Mouse (Mus musculus) neural tube, embryonic 15.5 days (tissue): Measurements from ENCODE around the gene Foxc2. TPM values are rescaled to one million over a fixed set of nuclear protein-coding genes. Genes with fewer than 3 reads are reported as not detected.

ENCODE experiments used
- ATAC-seq: fragments of 200-750 bp; cut with Nextera tagmentation; 2 replicates; pipeline ENCODE4 v1.8.0; 2017; ENCODE audit warnings: mild to moderate bottlenecking, moderate TSS enrichment, moderate library complexity; ENCODE audit not compliant: low FRiP score
- H3K27ac ChIP-seq: fragments of 300-500 bp; sonication (generic); replicated peaks from 2 replicates; pipeline ENCODE4 v1.5.1; 2015; ENCODE audit warnings: mild to moderate bottlenecking, inconsistent platforms
- H3K27me3 ChIP-seq: fragments of 300-500 bp; sonication (generic); replicated peaks from 2 replicates; pipeline ENCODE4 v1.6.1; 2015; ENCODE audit warnings: inconsistent platforms
- H3K36me3 ChIP-seq: fragments of 300-500 bp; sonication (generic); 2 replicates; pipeline ENCODE4 v1.6.1; 2015; ENCODE audit warnings: inconsistent platforms
- H3K4me1 ChIP-seq: fragments of 300-500 bp; sonication (generic); 2 replicates; pipeline ENCODE4 v1.6.1; 2015; ENCODE audit warnings: inconsistent platforms
- H3K4me2 ChIP-seq: fragments of 300-500 bp; sonication (generic); 2 replicates; pipeline ENCODE4 v1.6.1; 2015; ENCODE audit warnings: inconsistent platforms, mild to moderate bottlenecking, moderate library complexity
- H3K4me3 ChIP-seq: fragments of 300-500 bp; sonication (generic); replicated peaks from 2 replicates; pipeline ENCODE4 v1.5.1; 2015; ENCODE audit warnings: mild to moderate bottlenecking, inconsistent platforms
- H3K9ac ChIP-seq: fragments of 300-500 bp; sonication (generic); replicated peaks from 2 replicates; pipeline ENCODE4 v1.6.1; 2015; ENCODE audit warnings: mild to moderate bottlenecking, inconsistent platforms
- H3K9me3 ChIP-seq: fragments of 300-500 bp; sonication (generic); replicated peaks from 2 replicates; pipeline ENCODE4 v1.6.1; 2016; ENCODE audit warnings: inconsistent platforms
- WGBS: fragments of 180-500 bp; shearing (Covaris S2); methylation state at CpG from one replicate; pipeline ENCODE4 v1.1.7; 2015; ENCODE audit warnings: mixed read lengths; 5-methylcytosine and 5-hydroxymethylcytosine counted together
- polyA plus RNA-seq: library from polyadenylated mRNA; unstranded; fragments of >200 nt; fragmentation: Nextera tagmentation; extraction: Ambion mirVana; gene quantifications from 2 replicates; pipeline ENCODE4 v1.2.1, GENCODE M21; 2015

Gene Foxc2
- polyA plus RNA-seq, 1 experiment from 2014 or later = 3.4 TPM

DNA sequence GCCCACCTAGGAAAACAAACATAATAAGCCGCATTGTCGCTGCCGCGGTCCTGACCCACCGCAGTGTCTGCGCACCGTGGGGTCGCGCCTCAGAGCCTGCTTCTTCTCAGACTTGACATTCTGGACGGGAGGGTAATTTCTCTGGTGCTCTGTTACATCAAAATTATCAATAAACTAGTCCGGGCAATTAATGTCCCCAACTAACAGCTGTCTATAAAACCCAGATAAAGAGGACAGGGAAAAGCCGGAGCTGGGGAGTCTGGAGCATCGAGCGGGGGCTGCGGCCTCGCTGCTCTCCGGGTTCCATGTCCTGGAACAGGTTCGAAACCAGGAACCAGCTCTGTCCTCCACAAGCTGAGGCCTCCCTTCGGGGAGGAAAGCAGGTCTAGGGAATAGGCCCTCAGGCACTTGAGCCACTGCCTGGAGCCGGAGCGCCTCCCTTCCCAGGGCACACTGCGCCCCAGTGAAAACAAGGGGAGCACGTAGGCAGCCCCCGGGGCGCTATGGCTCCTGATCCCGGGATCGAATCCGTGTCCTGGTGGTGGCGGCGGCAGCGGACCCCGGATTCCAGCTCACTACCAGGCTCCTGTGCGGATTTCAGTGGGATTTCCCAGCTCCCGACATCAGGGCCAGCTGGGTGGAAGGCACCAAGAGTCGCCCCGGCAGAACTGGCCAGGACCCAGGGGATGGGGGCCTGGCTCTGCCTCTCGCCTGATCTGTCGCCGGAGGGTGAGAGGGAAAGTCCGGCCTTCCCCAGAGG lies 26.9 kb upstream of the Foxc2 start:
- Histone ChIP-seq H3K4me3 (0 out of 2 replicates have a peak overlapping the region, but pooled peaks have one; percentile 2), H3K27me3 (peaks cover 96% of the 10 kb centered on the region), H3K9ac (no peak overlapping the region), H3K4me1 (peaks cover 18% of the 10 kb centered on the region), H3K36me3 (no peaks in the 10 kb centered on the region), H3K9me3 (no peaks in the 10 kb centered on the region), H3K27ac (no peak overlapping the region), H3K4me2 (no peak overlapping the region)
- ATAC-seq = no peak
- WGBS = 2% methylated on average over 40 of the region's 40 CpGs

DNA sequence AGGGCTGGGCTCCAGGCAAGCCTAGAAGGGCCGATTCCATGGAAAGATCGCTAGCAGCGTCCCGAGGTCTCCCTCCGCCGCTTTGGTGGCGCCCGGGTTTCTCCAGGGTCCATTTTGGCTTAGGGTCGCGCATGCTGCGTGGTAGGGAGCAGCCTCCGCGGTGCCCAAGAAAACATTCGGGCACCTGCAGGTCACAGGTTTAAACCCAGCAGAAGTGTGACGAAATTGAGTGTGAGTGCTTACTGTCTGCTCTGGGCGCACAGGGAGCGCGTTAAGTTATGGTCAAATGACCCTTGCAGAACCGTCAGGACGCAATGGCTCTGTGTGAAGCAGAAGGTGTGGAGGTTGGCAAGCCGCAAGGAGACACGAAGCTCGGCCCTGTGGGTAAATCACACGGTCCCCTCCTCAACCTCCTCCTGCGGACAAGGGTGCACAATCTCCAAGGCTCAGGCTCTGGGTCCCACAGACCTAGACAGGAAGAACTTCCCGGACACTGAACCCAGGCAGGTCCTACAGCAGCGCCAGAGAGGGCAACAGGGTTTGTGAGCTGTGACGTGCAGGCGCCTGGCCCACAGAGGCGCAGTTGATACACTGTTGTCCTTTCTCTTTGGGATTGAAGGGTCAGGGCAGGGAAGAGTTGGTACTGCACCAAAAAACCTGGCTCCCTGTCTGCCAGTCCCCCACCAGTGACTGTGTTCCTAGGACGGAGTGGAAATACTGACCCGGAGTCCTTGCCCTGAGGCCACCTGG lies 26.2 kb upstream of the Foxc2 start:
- no peak overlapping the region for H3K9ac ChIP-seq
- peaks cover 11% of the 10 kb centered on the region for H3K4me1 ChIP-seq
- WGBS = 5% methylated on average over 32 of the region's 32 CpGs
- peaks cover 89% of the 10 kb centered on the region for H3K27me3 ChIP-seq
- no peaks in the 10 kb centered on the region for H3K36me3 ChIP-seq
- H3K27ac ChIP-seq = no peak overlapping the region
- no peak for ATAC-seq
- no peak overlapping the region for H3K4me2 ChIP-seq
- no peaks in the 10 kb centered on the region for H3K9me3 ChIP-seq
- no peak overlapping the region for H3K4me3 ChIP-seq

DNA sequence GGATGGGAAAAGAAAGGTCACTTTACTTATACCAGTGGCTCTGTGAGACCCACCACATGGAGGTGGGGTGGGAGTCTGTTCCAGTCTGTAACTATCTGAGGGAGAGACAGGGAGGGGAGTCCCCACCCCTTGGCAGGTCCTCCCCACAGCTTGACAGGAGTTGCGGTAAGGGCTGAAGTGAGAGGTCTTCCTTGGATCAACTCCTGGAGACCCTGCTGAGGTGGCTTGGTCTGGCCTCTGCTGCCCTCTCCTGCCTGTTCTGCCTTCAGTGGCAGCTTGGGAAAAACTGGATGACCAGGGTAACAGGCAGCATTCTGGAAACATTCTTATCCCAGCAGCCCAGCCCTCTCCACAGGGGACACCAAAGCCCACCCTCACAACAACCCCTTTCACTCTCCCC lies 25.3 kb upstream of the Foxc2 start:
- H3K4me2 ChIP-seq = no peak overlapping the region
- H3K9me3 ChIP-seq = no peaks in the 10 kb centered on the region
- no peak overlapping the region for H3K9ac ChIP-seq
- H3K4me3 ChIP-seq = no peak overlapping the region
- no peak overlapping the region for H3K27ac ChIP-seq
- ATAC-seq = no peak
- 8% methylated on average over 1 of the region's 1 CpGs for WGBS
- no peaks in the 10 kb centered on the region for H3K36me3 ChIP-seq
- peaks cover 8% of the 10 kb centered on the region; the same call in 1 of the 2 replicates for H3K4me1 ChIP-seq
- H3K27me3 ChIP-seq = peaks cover 80% of the 10 kb centered on the region

DNA sequence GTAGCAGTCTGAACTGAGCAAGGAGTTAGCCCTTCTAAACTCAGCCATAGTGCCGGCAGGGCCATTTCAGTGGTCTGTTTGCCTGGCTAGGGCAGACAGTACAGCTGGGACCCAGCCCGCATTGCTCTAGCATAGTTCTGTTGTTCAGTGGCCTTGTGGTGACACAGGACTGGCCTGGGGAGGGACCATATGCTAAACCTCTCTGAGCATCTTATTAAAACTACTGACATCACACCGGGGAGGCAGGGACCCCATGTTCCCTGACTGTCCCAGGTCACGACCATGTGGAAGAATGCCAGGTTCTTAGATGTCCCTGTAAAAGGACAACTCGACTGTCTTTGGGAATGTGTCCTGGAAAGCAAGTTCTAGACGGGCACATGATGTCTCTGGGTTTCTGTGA lies 23.8 kb upstream of the Foxc2 start:
- Histone ChIP-seq H3K27ac (no peak overlapping the region), H3K9ac (no peak overlapping the region), H3K4me3 (no peak overlapping the region), H3K27me3 (peaks cover 66% of the 10 kb centered on the region), H3K36me3 (peaks cover 3% of the 10 kb centered on the region), H3K4me1 (peaks cover 8% of the 10 kb centered on the region; the same call in 1 of the 2 replicates), H3K9me3 (no peaks in the 10 kb centered on the region), H3K4me2 (no peak overlapping the region)
- WGBS = 28% methylated on average over 6 of the region's 6 CpGs
- ATAC-seq = no peak

DNA sequence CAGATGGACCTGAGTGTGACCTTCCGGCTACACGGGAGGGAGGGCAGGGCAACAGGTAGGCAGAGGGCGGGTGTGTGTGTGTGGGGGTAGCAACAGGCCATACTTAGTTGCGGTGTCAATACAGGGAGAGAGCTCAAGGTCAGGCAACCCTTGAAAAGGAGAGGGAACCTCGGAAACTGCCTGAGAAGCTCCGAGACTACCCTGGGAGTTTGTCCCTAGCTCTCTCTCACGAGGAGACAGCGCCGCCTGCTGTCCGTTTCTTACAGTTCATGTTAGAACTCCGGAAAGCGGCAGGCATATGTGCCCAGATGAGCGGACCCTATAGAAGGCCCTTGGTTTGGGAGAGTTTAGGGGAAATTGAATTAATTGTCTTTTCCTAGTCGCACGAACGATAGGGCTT lies 23.3 kb upstream of the Foxc2 start:
- no peak overlapping the region for H3K9ac ChIP-seq
- H3K4me3 ChIP-seq = no peak overlapping the region
- no peak overlapping the region for H3K27ac ChIP-seq
- H3K4me1 ChIP-seq = peaks cover 8% of the 10 kb centered on the region; the same call in 1 of the 2 replicates
- H3K9me3 ChIP-seq = no peaks in the 10 kb centered on the region
- ATAC-seq = peak; percentile 31
- peaks cover 61% of the 10 kb centered on the region for H3K27me3 ChIP-seq
- 5% methylated on average over 16 of the region's 16 CpGs for WGBS
- peaks cover 8% of the 10 kb centered on the region for H3K36me3 ChIP-seq
- no peak overlapping the region for H3K4me2 ChIP-seq

GRCm38 (mm10) chr8:121093496-121093895 lies 22.5 kb upstream of the Foxc2 start:
- H3K36me3 ChIP-seq = peaks cover 17% of the 10 kb centered on the region
- no peak overlapping the region for H3K4me3 ChIP-seq
- H3K9me3 ChIP-seq = no peaks in the 10 kb centered on the region
- no peak overlapping the region for H3K4me2 ChIP-seq
- H3K27me3 ChIP-seq = peaks cover 54% of the 10 kb centered on the region
- peaks cover 8% of the 10 kb centered on the region; the same call in 1 of the 2 replicates for H3K4me1 ChIP-seq
- H3K9ac ChIP-seq = no peak overlapping the region
- WGBS = 54% methylated on average over 6 of the region's 6 CpGs
- ATAC-seq = no peak
- no peak overlapping the region for H3K27ac ChIP-seq

DNA sequence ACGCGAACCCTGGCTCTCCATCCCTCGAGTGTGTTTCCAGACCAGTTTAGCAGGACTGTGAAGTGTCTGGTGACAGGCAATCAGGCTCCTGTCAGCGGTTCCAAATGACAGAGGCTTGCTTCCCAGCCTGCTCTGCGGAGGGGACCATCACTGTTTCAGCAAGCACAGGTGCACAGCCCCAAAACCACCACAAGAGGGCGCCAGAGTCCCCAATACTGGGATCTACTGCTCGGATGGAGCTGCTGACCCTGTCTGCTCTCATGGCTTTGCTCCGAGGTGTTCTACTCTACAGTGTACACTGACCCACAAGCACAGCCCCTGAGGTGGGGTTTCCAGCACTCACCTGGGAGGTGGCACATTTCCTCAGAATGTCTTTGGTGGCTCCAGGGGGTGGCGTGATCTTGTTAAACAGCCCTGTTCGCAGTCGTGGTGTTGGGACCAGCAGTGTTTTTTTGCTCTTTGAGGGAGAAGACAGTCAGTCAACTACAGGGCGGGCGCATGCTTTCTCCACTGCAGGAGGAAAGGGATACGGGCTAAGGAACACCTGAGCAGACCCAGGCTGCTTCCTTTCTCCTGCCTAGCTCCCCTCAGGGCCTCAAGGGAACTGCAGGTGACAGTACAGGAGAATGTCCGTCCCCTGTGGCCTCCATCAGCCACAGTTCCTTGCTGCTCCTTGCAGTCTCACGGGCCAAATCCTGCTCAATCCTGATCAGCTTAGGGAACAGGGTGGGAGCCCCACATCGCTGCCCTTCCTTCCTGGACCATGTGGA lies 11.7 kb upstream of the Foxc2 start:
- Histone ChIP-seq H3K27ac (no peak overlapping the region), H3K27me3 (no peaks in the 10 kb centered on the region), H3K4me1 (peaks cover 20% of the 10 kb centered on the region), H3K9me3 (no peaks in the 10 kb centered on the region), H3K36me3 (peaks cover 49% of the 10 kb centered on the region), H3K4me2 (no peak overlapping the region), H3K9ac (no peak overlapping the region), H3K4me3 (no peak overlapping the region)
- 53% methylated on average over 17 of the region's 17 CpGs for WGBS
- ATAC-seq = no peak; the same call in 1 of the 2 replicates

DNA sequence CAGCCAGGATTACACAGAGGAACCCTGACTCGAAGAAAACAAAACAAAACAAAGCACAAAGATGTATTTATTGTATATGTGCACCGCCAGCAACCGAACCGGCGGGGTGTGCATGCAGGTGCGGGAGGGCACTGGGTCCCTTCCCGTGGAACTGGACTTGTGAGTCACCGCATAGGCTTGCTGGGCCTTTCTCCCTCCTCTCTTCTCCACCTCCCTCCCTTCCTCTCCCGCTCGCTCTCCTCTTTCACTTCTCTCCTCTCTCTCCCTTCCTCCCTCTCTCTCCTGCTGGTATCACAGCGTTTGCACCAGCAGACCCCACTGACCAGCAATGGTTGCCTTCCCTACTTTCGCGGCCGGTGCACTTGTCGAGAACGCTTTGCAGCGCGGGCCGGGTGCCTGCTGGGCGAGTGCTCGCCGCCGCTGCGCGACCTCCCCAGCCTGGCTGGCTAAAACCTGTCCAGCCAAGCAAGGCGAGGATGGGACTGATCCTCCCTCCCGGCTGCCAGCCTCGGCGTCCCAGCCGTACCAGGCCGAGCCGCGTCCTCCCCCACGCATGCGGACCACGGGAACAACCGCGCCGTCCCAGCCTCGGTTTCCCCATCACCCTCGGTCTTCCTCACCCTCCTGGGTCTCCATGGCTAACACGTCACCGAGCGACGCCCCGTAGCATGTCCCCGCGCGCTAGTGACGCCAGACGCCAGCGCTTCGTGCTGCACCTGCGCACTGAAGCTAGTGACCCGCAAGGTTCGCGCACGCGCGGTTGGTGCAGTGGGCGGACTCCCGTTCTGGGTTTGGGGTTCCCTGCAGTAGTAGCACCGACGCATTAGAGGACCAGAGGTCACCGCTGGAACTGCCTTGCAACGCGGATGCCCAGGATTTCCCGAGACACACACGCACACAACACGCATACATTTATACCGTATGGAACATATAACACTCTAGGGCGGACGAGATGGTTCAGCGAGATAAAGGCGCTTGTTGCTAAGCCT lies 8.0 kb upstream of the Foxc2 start, which contains the start of gene Mthfsd:
Mthfsd (minus strand) TSS at position 725 of the 989 bp plus-strand sequence.
- Histone ChIP-seq H3K4me3 (peak within 1 kb of the TSS; percentile 97), H3K4me2 (peak within 1 kb of the TSS; percentile 91), H3K27ac (peak within 1 kb of the TSS; percentile 94), H3K36me3 (peaks cover 13% of the 10 kb centered on the region), H3K4me1 (peaks cover 20% of the 10 kb centered on the region), H3K9ac (peak within 1 kb of the TSS; percentile 98), H3K9me3 (no peaks in the 10 kb centered on the region), H3K27me3 (peaks cover 19% of the 10 kb centered on the region)
- 2% methylated on average over 75 of the region's 75 CpGs for WGBS
- ATAC-seq = peak; percentile 95

GRCm38 (mm10) chr8:121108657-121109056 lies 7.3 kb upstream of the Foxc2 start:
- Histone ChIP-seq H3K27ac (peak overlapping the region; percentile 67), H3K9ac (peak overlapping the region; percentile 98), H3K27me3 (peaks cover 22% of the 10 kb centered on the region), H3K4me3 (peak overlapping the region; percentile 97), H3K36me3 (peaks cover 6% of the 10 kb centered on the region; the same call in 1 of the 2 replicates), H3K4me1 (peaks cover 26% of the 10 kb centered on the region), H3K9me3 (no peaks in the 10 kb centered on the region), H3K4me2 (peak overlapping the region; percentile 91)
- ATAC-seq = no peak
- WGBS = 15% methylated on average over 5 of the region's 5 CpGs

- ATAC-seq = no peak
- Histone ChIP-seq H3K27me3 (peaks cover 46% of the 10 kb centered on the region), H3K4me3 (no peak overlapping the region)
Observed at GRCm38 (mm10) chr8:121111145-121111907, 4.6 kb upstream of the Foxc2 start.

More at GRCm38 (mm10) chr8:121111145-121111907, 4.6 kb upstream of the Foxc2 start:
- WGBS = 50% methylated on average over 7 of the region's 7 CpGs
- no peaks in the 10 kb centered on the region for H3K36me3 ChIP-seq
- peaks cover 29% of the 10 kb centered on the region for H3K4me1 ChIP-seq
- H3K27ac ChIP-seq = no peak overlapping the region
- no peaks in the 10 kb centered on the region for H3K9me3 ChIP-seq
- no peak overlapping the region for H3K9ac ChIP-seq
- no peak overlapping the region for H3K4me2 ChIP-seq
